Mouse (Mus musculus) hindbrain, postnatal 0 days (tissue): Measurements from ENCODE around the gene Fam111a. TPM values are rescaled to one million over a fixed set of nuclear protein-coding genes. Genes with fewer than 3 reads are reported as not detected.

Source experiments
- ATAC-seq: fragments of 200-750 bp; cut with Nextera tagmentation; 2 replicates; pipeline ENCODE4 v1.8.0; 2017; ENCODE audit warnings: mild to moderate bottlenecking, moderate TSS enrichment, moderate library complexity
- DNase-seq: peaks from one replicate; pipeline ENCODE4 v3.0.0-alpha.2; 2015; ENCODE audit warnings: low spot score
- H3K27ac ChIP-seq: fragments of 300-500 bp; sonication (generic); 2 replicates; pipeline ENCODE4 v1.5.1; 2014; ENCODE audit warnings: mild to moderate bottlenecking
- H3K27me3 ChIP-seq: fragments of 300-500 bp; sonication (generic); 2 replicates; pipeline ENCODE4 v1.6.1; 2014; ENCODE audit warnings: low read length, mixed read lengths; ENCODE audit not compliant: insufficient read depth
- H3K36me3 ChIP-seq: fragments of 300-500 bp; sonication (generic); 2 replicates; pipeline ENCODE4 v1.6.1; 2014; ENCODE audit warnings: low read length, mixed read lengths; ENCODE audit not compliant: insufficient read depth
- H3K4me1 ChIP-seq: fragments of 300-500 bp; sonication (generic); 2 replicates; pipeline ENCODE4 v1.6.1; 2014; ENCODE audit warnings: antibody characterized with exemption, low read length, mixed read lengths; ENCODE audit not compliant: insufficient read depth
- H3K4me2 ChIP-seq: fragments of 300-500 bp; sonication (generic); 2 replicates; pipeline ENCODE4 v1.6.1; 2014; ENCODE audit warnings: low read depth, mild to moderate bottlenecking, low read length, moderate library complexity, mixed read lengths
- H3K4me3 ChIP-seq: fragments of 300-500 bp; sonication (generic); 2 replicates; pipeline ENCODE4 v1.5.1; 2014; ENCODE audit warnings: low read length
- H3K9ac ChIP-seq: fragments of 300-500 bp; sonication (generic); replicated peaks from 2 replicates; pipeline ENCODE4 v1.6.1; 2014; ENCODE audit warnings: mild to moderate bottlenecking, low read length, moderate library complexity, mixed read lengths
- H3K9me3 ChIP-seq: fragments of 300-500 bp; sonication (generic); 2 replicates; pipeline ENCODE4 v1.6.1; 2016; ENCODE audit warnings: low read length, mixed read lengths
- CTCF ChIP-seq: IDR thresholded peaks from 2 replicates; pipeline ENCODE4 v1.5.1; 2016; ENCODE audit warnings: antibody characterized with exemption, control low read depth, low read depth
- WGBS: fragments of 180-500 bp; shearing (Covaris S2); extraction: QIAGEN DNeasy Blood & Tissue Kit; methylation state at CpG from one replicate; pipeline ENCODE4 v1.1.7; 2014; 5-methylcytosine and 5-hydroxymethylcytosine counted together
- polyA plus RNA-seq: library from polyadenylated mRNA; unstranded; fragments of >200 nt; fragmentation: Nextera tagmentation; extraction: Ambion mirVana; gene quantifications from 2 replicates; pipeline ENCODE4 v1.2.1, GENCODE M21; 2015
- total RNA-seq: library from RNA; depleted of rRNA; stranded (reverse); fragments of >200 nt; gene quantifications from 2 replicates; pipeline ENCODE4 v1.2.3, GENCODE M21; 2014

Fam111a gene
- total and polyA plus RNA-seq, 2 experiments from 2014 or later, result 1.9 to 3.3 TPM

- ATAC-seq (no peak), DNase-seq (no peak)
- Histone ChIP-seq H3K36me3 (no peaks in the 10 kb centered on the region), H3K4me2 (no peak overlapping the region), H3K9me3 (no peaks in the 10 kb centered on the region), H3K27me3 (no peaks in the 10 kb centered on the region), H3K9ac (no peak overlapping the region), H3K4me3 (no peak overlapping the region), H3K4me1 (no peaks in the 10 kb centered on the region), H3K27ac (no peak overlapping the region)
- no peak for TF ChIP-seq CTCF
- 30% methylated on average over 2 of the region's 2 CpGs for WGBS
Observed at GRCm38 (mm10) chr19:12600684-12601480, 55.3 kb downstream of the Fam111a start.

- DNase-seq, result no peak
- no peaks in the 10 kb centered on the region for H3K4me1 ChIP-seq
Observed at GRCm38 (mm10) chr19:12608336-12608735, 62.8 kb downstream of the Fam111a start.

DNA sequence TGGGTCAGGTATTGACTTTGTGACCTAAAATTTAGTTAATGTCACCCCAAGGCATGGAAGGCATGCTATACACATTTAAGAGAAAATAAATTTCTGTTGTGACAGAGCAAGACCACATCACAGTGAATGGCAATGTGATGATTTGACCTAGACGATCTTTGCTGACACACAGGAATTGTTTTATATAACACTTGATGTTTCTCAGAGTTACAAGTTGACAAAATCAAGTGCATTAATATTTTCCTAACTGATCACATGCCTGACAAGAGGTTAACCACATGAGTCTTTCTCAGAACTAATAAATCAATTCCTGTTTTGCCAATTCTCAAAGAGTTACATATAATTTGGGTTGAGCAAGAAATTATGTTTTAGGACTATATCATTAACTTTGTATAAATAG, 68.1 kb downstream of the Fam111a start:
- DNase-seq (no peak), ATAC-seq (no peak)
- Histone ChIP-seq H3K4me3 (no peak overlapping the region), H3K27ac (no peak overlapping the region), H3K4me1 (no peaks in the 10 kb centered on the region), H3K36me3 (no peaks in the 10 kb centered on the region), H3K9me3 (no peaks in the 10 kb centered on the region), H3K9ac (no peak overlapping the region), H3K27me3 (no peaks in the 10 kb centered on the region), H3K4me2 (no peak overlapping the region)
- no peak for TF ChIP-seq CTCF
- 68% methylated on average over 1 of the region's 1 CpGs for WGBS

More at GRCm38 (mm10) chr19:12608336-12608735, 62.8 kb downstream of the Fam111a start:
- TF ChIP-seq CTCF, result no peak
- no peak overlapping the region for H3K4me2 ChIP-seq
- H3K27ac ChIP-seq, result no peak overlapping the region
- H3K27me3 ChIP-seq, result no peaks in the 10 kb centered on the region
- no peak for ATAC-seq
- H3K9ac ChIP-seq, result no peak overlapping the region
- no peaks in the 10 kb centered on the region for H3K9me3 ChIP-seq
- no peak overlapping the region for H3K4me3 ChIP-seq
- H3K36me3 ChIP-seq, result no peaks in the 10 kb centered on the region

DNA sequence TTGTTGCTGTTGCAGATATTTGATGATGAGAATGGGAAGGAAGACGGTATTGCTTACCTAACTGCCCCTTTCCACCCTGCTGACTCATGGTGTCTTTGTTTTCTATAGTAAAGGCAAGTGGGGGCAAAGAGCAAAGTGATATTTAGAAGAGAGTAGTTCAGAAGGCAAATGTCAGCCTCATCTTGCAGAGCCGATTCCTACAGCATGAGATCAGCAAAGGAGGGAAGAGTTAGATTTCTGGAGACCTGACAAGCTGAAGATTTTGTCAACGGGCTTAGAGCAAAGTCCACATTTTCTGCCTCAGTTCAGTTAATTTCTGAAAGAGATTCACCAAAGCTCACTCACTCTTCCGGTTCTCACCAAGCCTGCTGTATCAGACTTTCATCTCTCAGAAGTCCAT, 87.6 kb downstream of the Fam111a start, which contains the start of gene Glyat:
Glyat (plus strand) TSS at position 133 of the 400 bp plus-strand sequence.
- no peak within 1 kb of the TSS for H3K4me3 ChIP-seq
- H3K27me3 ChIP-seq, result no peaks in the 10 kb centered on the region
- 83% methylated on average over 4 of the region's 4 CpGs for WGBS
- DNase-seq (no peak), ATAC-seq (no peak)
- TF ChIP-seq CTCF, result no peak
- H3K36me3 ChIP-seq, result no peaks in the 10 kb centered on the region
- no peaks in the 10 kb centered on the region for H3K4me1 ChIP-seq
- H3K9me3 ChIP-seq, result no peaks in the 10 kb centered on the region
- no peak within 1 kb of the TSS for H3K9ac ChIP-seq
- no peak within 1 kb of the TSS for H3K4me2 ChIP-seq
- no peak within 1 kb of the TSS for H3K27ac ChIP-seq

GRCm38 (mm10) chr19:12634259-12634658, 88.7 kb downstream of the Fam111a start:
- Histone ChIP-seq H3K36me3 (no peaks in the 10 kb centered on the region), H3K9me3 (no peaks in the 10 kb centered on the region), H3K4me3 (no peak overlapping the region), H3K4me2 (no peak overlapping the region), H3K9ac (no peak overlapping the region), H3K4me1 (no peaks in the 10 kb centered on the region), H3K27ac (no peak overlapping the region), H3K27me3 (no peaks in the 10 kb centered on the region)
- 89% methylated on average over 3 of the region's 3 CpGs for WGBS
- DNase-seq (no peak), ATAC-seq (no peak)
- no peak for TF ChIP-seq CTCF

GRCm38 (mm10) chr19:12634963-12635362, 89.4 kb downstream of the Fam111a start:
- Histone ChIP-seq H3K36me3 (no peaks in the 10 kb centered on the region), H3K4me2 (no peak overlapping the region), H3K4me1 (no peaks in the 10 kb centered on the region), H3K27me3 (no peaks in the 10 kb centered on the region), H3K27ac (no peak overlapping the region), H3K4me3 (no peak overlapping the region), H3K9ac (no peak overlapping the region), H3K9me3 (no peaks in the 10 kb centered on the region)
- 94% methylated on average over 4 of the region's 4 CpGs for WGBS
- ATAC-seq (no peak), DNase-seq (no peak)
- no peak for TF ChIP-seq CTCF

- ATAC-seq (no peak), DNase-seq (no peak)
- no peaks in the 10 kb centered on the region for H3K9me3 ChIP-seq
- no peak overlapping the region for H3K9ac ChIP-seq
- no peaks in the 10 kb centered on the region for H3K27me3 ChIP-seq
- WGBS, result 79% methylated on average over 3 of the region's 3 CpGs
- no peak for TF ChIP-seq CTCF
- H3K27ac ChIP-seq, result no peak overlapping the region
- no peak overlapping the region for H3K4me2 ChIP-seq
- no peaks in the 10 kb centered on the region for H3K4me1 ChIP-seq
- H3K36me3 ChIP-seq, result no peaks in the 10 kb centered on the region
- H3K4me3 ChIP-seq, result no peak overlapping the region
Observed at GRCm38 (mm10) chr19:12636863-12637262, 91.3 kb downstream of the Fam111a start.
